Mouse (Mus musculus): ENCODE measurements around the gene Parp8. TPM values are rescaled to one million over a fixed set of nuclear protein-coding genes. Genes with fewer than 3 reads are reported as not detected.

Parp8 gene
- total RNA-seq, 1 experiment = 2.2 TPM

DNA sequence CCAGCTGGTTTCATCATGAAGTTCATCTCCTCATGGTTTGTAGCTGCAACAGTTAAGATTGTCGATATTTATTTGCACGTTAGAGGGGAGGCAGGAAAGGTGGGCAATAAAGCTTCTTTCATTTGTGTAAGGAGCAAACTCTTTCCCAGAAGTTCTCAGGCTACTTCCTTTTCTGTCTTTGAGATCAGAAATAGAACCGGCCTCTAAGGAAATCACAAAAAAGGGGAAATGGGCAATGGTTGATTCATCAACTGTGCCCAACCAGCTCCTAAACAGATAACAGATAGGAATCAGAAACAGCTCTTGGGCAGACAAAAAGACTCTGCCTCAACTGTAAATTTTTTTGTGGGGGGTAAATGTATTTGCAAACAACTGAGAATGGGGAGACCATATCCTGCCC lies 27.4 kb upstream of the Parp8 start:
- in situ Hi-C loops (cut with MboI; ENCODE audit: low sequenced_read_pairs in 2 of 2, unreplicated experiment in 2 of 2) = no loop called here
- H3K36me3 ChIP-seq (ENCODE audit: control insufficient read depth, insufficient read depth, low read length, poor library complexity, severe bottlenecking) = no peaks in the 10 kb centered on the region
- no peak for DNase-seq (ENCODE audit: low read depth, low spot score)
- H3K9ac ChIP-seq (ENCODE audit: insufficient read depth, low read depth, low read length, poor library complexity, severe bottlenecking) = no peak overlapping the region
- no peaks in the 10 kb centered on the region for H3K9me3 ChIP-seq (ENCODE audit: control insufficient read depth, insufficient read depth, low read depth, low read length)
- H3K4me3 ChIP-seq (ENCODE audit: insufficient read depth in 1 of 2, low read depth in 1 of 2, low read length in 2 of 2, poor library complexity in 1 of 2, severe bottlenecking in 1 of 2) = no peak overlapping the region
- TF ChIP-seq ZNF384 (IDR thresholded peaks at IDR 0.05; ENCODE audit: low read depth, low read length) = no peak
- no peak for TF ChIP-seq MAFK (IDR thresholded peaks at IDR 0.05; ENCODE audit: insufficient read depth, low read depth, low read length)
- no peak for TF ChIP-seq HCFC1 (IDR thresholded peaks at IDR 0.05; ENCODE audit: borderline replicate concordance, insufficient read depth, low read length)
- TF ChIP-seq CHD2 (IDR thresholded peaks at IDR 0.05; ENCODE audit: low read depth, low read length) = no peak
- H3K27ac ChIP-seq (ENCODE audit: insufficient read depth, low read depth, low read length, poor library complexity, severe bottlenecking) = no peak overlapping the region
- H3K4me1 ChIP-seq (ENCODE audit: control insufficient read depth in 2 of 2, insufficient read depth in 2 of 2, low read length in 2 of 2, poor library complexity in 1 of 2) = no peaks in the 10 kb centered on the region

GRCm38 (mm10) chr13:117048541-117048971 lies 23.2 kb upstream of the Parp8 start:
- no peaks in the 10 kb centered on the region for H3K36me3 ChIP-seq (ENCODE audit: control insufficient read depth, insufficient read depth, low read length, poor library complexity, severe bottlenecking)
- in situ Hi-C loops (cut with MboI; ENCODE audit: low sequenced_read_pairs in 2 of 2, unreplicated experiment in 2 of 2) = no loop called here
- TF ChIP-seq ZC3H11A (IDR thresholded peaks at IDR 0.05; ENCODE audit: borderline replicate concordance, low read depth, low read length) (no peak), ZNF384 (IDR thresholded peaks at IDR 0.05; ENCODE audit: low read depth, low read length) (no peak), MAFK (IDR thresholded peaks at IDR 0.05; ENCODE audit: insufficient read depth, low read depth, low read length) (no peak), HCFC1 (IDR thresholded peaks at IDR 0.05; ENCODE audit: borderline replicate concordance, insufficient read depth, low read length) (no peak), CHD2 (IDR thresholded peaks at IDR 0.05; ENCODE audit: low read depth, low read length) (no peak)
- H3K9ac ChIP-seq (ENCODE audit: insufficient read depth, low read depth, low read length, poor library complexity, severe bottlenecking) = no peak overlapping the region
- H3K4me3 ChIP-seq (ENCODE audit: insufficient read depth in 1 of 2, low read depth in 1 of 2, low read length in 2 of 2, poor library complexity in 1 of 2, severe bottlenecking in 1 of 2) = no peak overlapping the region
- no peaks in the 10 kb centered on the region for H3K9me3 ChIP-seq (ENCODE audit: control insufficient read depth, insufficient read depth, low read depth, low read length)
- no peaks in the 10 kb centered on the region for H3K4me1 ChIP-seq (ENCODE audit: control insufficient read depth in 2 of 2, insufficient read depth in 2 of 2, low read length in 2 of 2, poor library complexity in 1 of 2)
- no peak for DNase-seq (ENCODE audit: low read depth, low spot score)
- H3K27ac ChIP-seq (ENCODE audit: insufficient read depth, low read depth, low read length, poor library complexity, severe bottlenecking) = no peak overlapping the region

DNA sequence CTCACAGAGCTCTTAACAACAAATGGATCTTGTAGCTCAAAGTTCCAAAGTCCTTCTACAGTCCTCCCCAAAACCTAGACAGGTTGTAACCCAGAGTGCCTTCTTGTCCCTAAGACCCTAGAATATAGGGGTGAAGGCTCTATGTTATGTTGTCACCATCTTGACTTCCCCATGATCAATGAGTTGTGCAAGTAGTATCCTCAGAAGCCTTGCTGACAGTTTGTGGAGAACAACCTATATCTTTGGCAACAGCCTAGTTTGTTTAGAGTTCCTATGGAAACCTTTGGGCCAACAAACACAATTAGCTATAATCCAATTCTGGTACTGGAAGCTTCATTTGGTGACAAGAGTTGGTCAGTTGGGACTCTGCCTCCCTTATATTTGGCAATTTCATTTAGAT lies 18.2 kb upstream of the Parp8 start:
- in situ Hi-C loops (cut with MboI; ENCODE audit: low sequenced_read_pairs in 2 of 2, unreplicated experiment in 2 of 2) = no loop called here
- no peaks in the 10 kb centered on the region for H3K4me1 ChIP-seq (ENCODE audit: control insufficient read depth in 2 of 2, insufficient read depth in 2 of 2, low read length in 2 of 2, poor library complexity in 1 of 2)

GRCm38 (mm10) chr13:117041021-117041420 lies 15.7 kb upstream of the Parp8 start:
- H3K4me3 ChIP-seq (ENCODE audit: insufficient read depth in 1 of 2, low read depth in 1 of 2, low read length in 2 of 2, poor library complexity in 1 of 2, severe bottlenecking in 1 of 2) = no peak overlapping the region
- no peaks in the 10 kb centered on the region for H3K9me3 ChIP-seq (ENCODE audit: control insufficient read depth, insufficient read depth, low read depth, low read length)
- no peak overlapping the region for H3K9ac ChIP-seq (ENCODE audit: insufficient read depth, low read depth, low read length, poor library complexity, severe bottlenecking)
- no peak for DNase-seq (ENCODE audit: low read depth, low spot score)
- H3K4me1 ChIP-seq (ENCODE audit: control insufficient read depth in 2 of 2, insufficient read depth in 2 of 2, low read length in 2 of 2, poor library complexity in 1 of 2) = no peaks in the 10 kb centered on the region
- TF ChIP-seq MAFK (IDR thresholded peaks at IDR 0.05; ENCODE audit: insufficient read depth, low read depth, low read length) (no peak), ZNF384 (IDR thresholded peaks at IDR 0.05; ENCODE audit: low read depth, low read length) (no peak), HCFC1 (IDR thresholded peaks at IDR 0.05; ENCODE audit: borderline replicate concordance, insufficient read depth, low read length) (no peak), ZC3H11A (IDR thresholded peaks at IDR 0.05; ENCODE audit: borderline replicate concordance, low read depth, low read length) (no peak), CHD2 (IDR thresholded peaks at IDR 0.05; ENCODE audit: low read depth, low read length) (no peak)
- H3K27ac ChIP-seq (ENCODE audit: insufficient read depth, low read depth, low read length, poor library complexity, severe bottlenecking) = no peak overlapping the region
- in situ Hi-C loops (cut with MboI; ENCODE audit: low sequenced_read_pairs in 2 of 2, unreplicated experiment in 2 of 2) = no loop called here
- no peaks in the 10 kb centered on the region for H3K36me3 ChIP-seq (ENCODE audit: control insufficient read depth, insufficient read depth, low read length, poor library complexity, severe bottlenecking)

More for the DNA sequence above, 18.2 kb upstream of the Parp8 start:
- no peak for TF ChIP-seq MAFK (IDR thresholded peaks at IDR 0.05; ENCODE audit: insufficient read depth, low read depth, low read length)
- no peak for TF ChIP-seq CHD2 (IDR thresholded peaks at IDR 0.05; ENCODE audit: low read depth, low read length)
- no peak for TF ChIP-seq ZNF384 (IDR thresholded peaks at IDR 0.05; ENCODE audit: low read depth, low read length)
- TF ChIP-seq HCFC1 (IDR thresholded peaks at IDR 0.05; ENCODE audit: borderline replicate concordance, insufficient read depth, low read length) = no peak
- no peak for TF ChIP-seq ZC3H11A (IDR thresholded peaks at IDR 0.05; ENCODE audit: borderline replicate concordance, low read depth, low read length)
- no peak overlapping the region for H3K4me3 ChIP-seq (ENCODE audit: insufficient read depth in 1 of 2, low read depth in 1 of 2, low read length in 2 of 2, poor library complexity in 1 of 2, severe bottlenecking in 1 of 2)
- H3K9ac ChIP-seq (ENCODE audit: insufficient read depth, low read depth, low read length, poor library complexity, severe bottlenecking) = no peak overlapping the region
- H3K36me3 ChIP-seq (ENCODE audit: control insufficient read depth, insufficient read depth, low read length, poor library complexity, severe bottlenecking) = no peaks in the 10 kb centered on the region
- no peaks in the 10 kb centered on the region for H3K9me3 ChIP-seq (ENCODE audit: control insufficient read depth, insufficient read depth, low read depth, low read length)
- no peak overlapping the region for H3K27ac ChIP-seq (ENCODE audit: insufficient read depth, low read depth, low read length, poor library complexity, severe bottlenecking)
- no peak for DNase-seq (ENCODE audit: low read depth, low spot score)

GRCm38 (mm10) chr13:117036277-117036676 lies 10.9 kb upstream of the Parp8 start:
- no peak for DNase-seq (ENCODE audit: low read depth, low spot score)
- TF ChIP-seq ZNF384 (IDR thresholded peaks at IDR 0.05; ENCODE audit: low read depth, low read length) (no peak), CHD2 (IDR thresholded peaks at IDR 0.05; ENCODE audit: low read depth, low read length) (no peak), MAFK (IDR thresholded peaks at IDR 0.05; ENCODE audit: insufficient read depth, low read depth, low read length) (no peak), ZC3H11A (IDR thresholded peaks at IDR 0.05; ENCODE audit: borderline replicate concordance, low read depth, low read length) (no peak), HCFC1 (IDR thresholded peaks at IDR 0.05; ENCODE audit: borderline replicate concordance, insufficient read depth, low read length) (no peak)
- no peaks in the 10 kb centered on the region for H3K9me3 ChIP-seq (ENCODE audit: control insufficient read depth, insufficient read depth, low read depth, low read length)
- no peak overlapping the region for H3K9ac ChIP-seq (ENCODE audit: insufficient read depth, low read depth, low read length, poor library complexity, severe bottlenecking)
- H3K36me3 ChIP-seq (ENCODE audit: control insufficient read depth, insufficient read depth, low read length, poor library complexity, severe bottlenecking) = no peaks in the 10 kb centered on the region
- no peaks in the 10 kb centered on the region for H3K4me1 ChIP-seq (ENCODE audit: control insufficient read depth in 2 of 2, insufficient read depth in 2 of 2, low read length in 2 of 2, poor library complexity in 1 of 2)
- H3K4me3 ChIP-seq (ENCODE audit: insufficient read depth in 1 of 2, low read depth in 1 of 2, low read length in 2 of 2, poor library complexity in 1 of 2, severe bottlenecking in 1 of 2) = no peak overlapping the region
- in situ Hi-C loops (cut with MboI; ENCODE audit: low sequenced_read_pairs in 2 of 2, unreplicated experiment in 2 of 2) = no loop called here
- no peak overlapping the region for H3K27ac ChIP-seq (ENCODE audit: insufficient read depth, low read depth, low read length, poor library complexity, severe bottlenecking)

Data from ES-E14 (cell line).